Mouse (Mus musculus): ENCODE results near the gene Zkscan7. TPM values are rescaled to one million over a fixed set of nuclear protein-coding genes. Genes with fewer than 3 reads are reported as not detected.

Gene Zkscan7
- polyA plus RNA-seq, 1 experiment from 2014 or later, result 1.9 TPM

- peak within 1 kb of the TSS; percentile 46 for H3K4me2 ChIP-seq (ENCODE audit: low read depth, severe bottlenecking)
- no peaks in the 10 kb centered on the region for H3K4me1 ChIP-seq (ENCODE audit: control insufficient read depth, insufficient read depth, low read length)
- peak within 1 kb of the TSS; percentile 71 for H3K27ac ChIP-seq (replicated peaks; ENCODE audit: low read depth, low read length)
- H3K9ac ChIP-seq (ENCODE audit: low read length), result peak within 1 kb of the TSS; percentile 98
- ATAC-seq (ENCODE audit: insufficient number of reproducible peaks, low FRiP score, low TSS enrichment, low read depth) (peak; percentile 93), DNase-seq (ENCODE audit: low spot score) (peak; percentile 91)
- WGBS, result under 1% methylated on average over 41 of the region's 43 CpGs
- H3K9me3 ChIP-seq (ENCODE audit: control insufficient read depth, low read length), result no peaks in the 10 kb centered on the region
- H3K36me3 ChIP-seq (ENCODE audit: control insufficient read depth, insufficient read depth, low read length), result peaks cover 26% of the 10 kb centered on the region
- peak within 1 kb of the TSS; percentile 85 for H3K4me3 ChIP-seq (ENCODE audit: low read depth, low read length)
- no peaks in the 10 kb centered on the region for H3K27me3 ChIP-seq (ENCODE audit: control insufficient read depth, insufficient read depth, low read length)
These were observed 37.5 kb downstream of the Zkscan7 start, which contains the start of gene Zfp105 for GRCm38 (mm10) chr9:122922936-122923381. TSS of gene Zfp105 (plus strand) at chr9:122923072.

- H3K27me3 ChIP-seq (ENCODE audit: control insufficient read depth, insufficient read depth, low read length), result no peaks in the 10 kb centered on the region
- H3K4me3 ChIP-seq (ENCODE audit: low read depth, low read length), result no peak overlapping the region
- H3K9me3 ChIP-seq (ENCODE audit: control insufficient read depth, low read length), result peaks cover 10% of the 10 kb centered on the region; the same call in 1 of the 2 replicates
- ATAC-seq (ENCODE audit: insufficient number of reproducible peaks, low FRiP score, low TSS enrichment, low read depth), result no peak
- DNase-seq (ENCODE audit: low spot score), result no peak
- H3K4me1 ChIP-seq (ENCODE audit: control insufficient read depth, insufficient read depth, low read length), result no peaks in the 10 kb centered on the region
- no peak overlapping the region for H3K4me2 ChIP-seq (ENCODE audit: low read depth, severe bottlenecking)
- no peak overlapping the region for H3K27ac ChIP-seq (replicated peaks; ENCODE audit: low read depth, low read length)
- peaks cover 54% of the 10 kb centered on the region for H3K36me3 ChIP-seq (ENCODE audit: control insufficient read depth, insufficient read depth, low read length)
- 94% methylated on average over 3 of the region's 3 CpGs for WGBS
- no peak overlapping the region for H3K9ac ChIP-seq (ENCODE audit: low read length)
These were observed 43.4 kb downstream of the Zkscan7 start for GRCm38 (mm10) chr9:122928915-122929314.

Other genes starting within 250 kb of the Zkscan7 start
- not detected in 2 replicates for gene Topaz1, start 138.3 kb upstream of the Zkscan7 start, polyA plus RNA-seq (2014; fragmentation: Nextera tagmentation; extraction: Ambion mirVana)
- 5.7 TPM in 2 replicates for gene Tcaim, start 80.1 kb upstream of the Zkscan7 start, polyA plus RNA-seq (2014; fragmentation: Nextera tagmentation; extraction: Ambion mirVana)
- not detected in 2 replicates for gene Gm35549, start 41.6 kb upstream of the Zkscan7 start, polyA plus RNA-seq (2014; fragmentation: Nextera tagmentation; extraction: Ambion mirVana)
- gene Zfp445, start 19.7 kb upstream of the Zkscan7 start, polyA plus RNA-seq (2014; fragmentation: Nextera tagmentation; extraction: Ambion mirVana), result 65.2 and 72.5 TPM in 2 replicates
- 33.6 and 35.4 TPM in 2 replicates for gene Zfp105, start 37.4 kb downstream of the Zkscan7 start, polyA plus RNA-seq (2014; fragmentation: Nextera tagmentation; extraction: Ambion mirVana)
- 32.3 and 33.5 TPM in 2 replicates for gene 1110059G10Rik, start 65.3 kb downstream of the Zkscan7 start, polyA plus RNA-seq (2014; fragmentation: Nextera tagmentation; extraction: Ambion mirVana)
- gene Kif15, start 65.4 kb downstream of the Zkscan7 start, polyA plus RNA-seq (2014; fragmentation: Nextera tagmentation; extraction: Ambion mirVana), result 71.1 and 81.9 TPM in 2 replicates
- gene Tmem42, start 135.6 kb downstream of the Zkscan7 start, polyA plus RNA-seq (2014; fragmentation: Nextera tagmentation; extraction: Ambion mirVana), result 12.5 TPM in 2 replicates
- 0.41 and 0.43 TPM in 2 replicates for gene Tgm4, start 149.0 kb downstream of the Zkscan7 start, polyA plus RNA-seq (2014; fragmentation: Nextera tagmentation; extraction: Ambion mirVana)
- gene Zdhhc3, start 227.5 kb downstream of the Zkscan7 start, polyA plus RNA-seq (2014; fragmentation: Nextera tagmentation; extraction: Ambion mirVana), result 47.5 and 51.8 TPM in 2 replicates
- gene Exosc7, start 227.5 kb downstream of the Zkscan7 start, polyA plus RNA-seq (2014; fragmentation: Nextera tagmentation; extraction: Ambion mirVana), result 104 and 109 TPM in 2 replicates